Mouse (Mus musculus): ENCODE measurements around the gene Cmas. TPM values are rescaled to one million over a fixed set of nuclear protein-coding genes. Genes with fewer than 3 reads are reported as not detected.

The Cmas gene
- polyA plus RNA-seq, 1 experiment, result 88.2 TPM

DNA sequence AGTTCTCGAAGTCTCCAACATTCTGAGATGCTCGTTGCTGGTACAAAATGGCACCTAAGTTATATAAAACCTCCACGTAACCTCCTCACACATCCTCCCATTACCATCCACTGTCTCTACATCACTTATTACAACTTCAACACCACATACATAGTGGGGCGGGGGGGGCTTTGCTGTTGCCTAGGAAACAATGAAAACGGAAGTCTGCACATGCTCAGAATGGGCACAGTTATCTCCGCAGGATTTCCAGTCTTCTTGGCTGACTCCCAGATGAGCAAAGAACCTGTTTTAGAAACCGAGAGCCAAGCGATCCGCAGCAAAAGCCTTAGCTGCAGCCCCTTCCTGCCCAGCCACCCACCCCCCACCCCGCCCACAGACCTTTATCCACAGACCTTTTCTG is 33.2 kb downstream of the Cmas start:
- DNase-seq (ENCODE audit: extremely low spot score in 1 of 2, low spot score in 1 of 2), result no peak

DNA sequence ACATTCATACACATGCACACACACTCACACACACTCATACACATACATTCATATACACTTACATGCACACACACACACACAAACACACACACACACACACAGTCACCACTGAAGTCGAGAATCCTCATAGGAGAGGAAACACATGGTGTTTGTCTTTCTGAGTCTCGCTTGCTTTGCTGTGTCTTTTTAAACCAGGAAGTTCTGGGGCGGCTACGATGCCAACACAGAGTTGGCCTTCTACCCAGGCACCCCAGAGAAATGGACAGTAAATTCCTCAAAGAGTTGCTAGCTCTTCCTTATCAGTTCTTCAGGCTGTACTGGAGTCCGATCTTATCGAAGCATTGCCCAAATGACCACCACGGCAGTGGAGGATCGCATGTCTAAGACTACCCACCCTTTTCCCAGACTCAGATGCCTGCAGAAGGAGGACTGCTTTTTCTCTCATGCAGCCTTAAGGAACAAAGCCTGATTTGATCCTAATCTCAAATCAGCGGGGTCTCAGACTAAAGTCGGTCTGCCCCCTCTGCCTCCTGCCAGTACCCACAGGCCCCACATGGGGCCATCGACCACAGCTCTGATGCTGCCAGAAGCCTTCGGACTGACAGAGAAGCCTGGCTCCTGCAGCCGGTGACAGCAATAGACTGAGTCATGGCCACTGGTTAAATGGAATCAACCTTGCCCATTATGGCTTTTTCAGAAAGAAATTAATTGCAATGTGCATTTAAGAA is 35.9 kb downstream of the Cmas start:
- DNase-seq (ENCODE audit: extremely low spot score in 1 of 2, low spot score in 1 of 2), result no peak

DNA sequence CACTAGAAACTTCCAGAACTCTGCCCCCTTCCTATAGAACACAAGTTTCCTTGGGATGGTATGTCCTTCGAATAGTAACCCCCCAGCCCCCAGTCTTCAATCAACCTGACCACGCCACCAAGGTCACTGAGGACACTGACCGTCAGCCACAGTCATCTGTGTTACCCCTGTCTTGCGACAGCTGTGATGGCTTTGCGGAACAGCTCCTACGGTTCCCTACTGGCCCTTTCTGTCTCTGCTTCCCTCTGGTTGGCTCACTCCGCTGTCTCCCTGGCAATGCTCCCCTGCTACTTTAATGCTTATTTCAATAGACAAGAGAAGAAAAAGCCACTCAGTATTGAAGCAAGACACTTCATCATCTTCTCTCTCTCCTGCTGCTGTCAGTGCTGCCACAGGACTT is 37.0 kb downstream of the Cmas start:
- no peak for DNase-seq (ENCODE audit: extremely low spot score in 1 of 2, low spot score in 1 of 2)

DNA sequence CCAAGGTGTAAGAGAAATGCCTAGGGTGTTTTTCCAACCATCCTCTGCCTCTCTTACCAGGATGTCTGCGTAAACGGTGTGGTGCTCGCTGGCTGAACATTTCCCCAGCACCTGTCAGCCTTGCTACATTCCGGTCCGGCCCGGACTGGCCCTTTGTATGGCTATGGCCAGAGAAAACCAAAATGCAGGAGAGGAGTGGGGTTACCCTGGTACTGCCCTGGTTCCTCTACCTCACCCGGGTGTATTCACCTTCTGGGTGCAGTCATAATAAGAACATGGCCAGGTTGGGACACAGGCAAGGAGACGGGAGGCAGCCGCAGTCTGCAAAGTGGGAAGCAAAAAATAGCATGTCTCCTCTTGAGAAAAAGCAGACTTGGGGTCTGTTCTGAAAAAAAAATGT is 38.6 kb downstream of the Cmas start:
- no peak for DNase-seq (ENCODE audit: extremely low spot score in 1 of 2, low spot score in 1 of 2)

DNA sequence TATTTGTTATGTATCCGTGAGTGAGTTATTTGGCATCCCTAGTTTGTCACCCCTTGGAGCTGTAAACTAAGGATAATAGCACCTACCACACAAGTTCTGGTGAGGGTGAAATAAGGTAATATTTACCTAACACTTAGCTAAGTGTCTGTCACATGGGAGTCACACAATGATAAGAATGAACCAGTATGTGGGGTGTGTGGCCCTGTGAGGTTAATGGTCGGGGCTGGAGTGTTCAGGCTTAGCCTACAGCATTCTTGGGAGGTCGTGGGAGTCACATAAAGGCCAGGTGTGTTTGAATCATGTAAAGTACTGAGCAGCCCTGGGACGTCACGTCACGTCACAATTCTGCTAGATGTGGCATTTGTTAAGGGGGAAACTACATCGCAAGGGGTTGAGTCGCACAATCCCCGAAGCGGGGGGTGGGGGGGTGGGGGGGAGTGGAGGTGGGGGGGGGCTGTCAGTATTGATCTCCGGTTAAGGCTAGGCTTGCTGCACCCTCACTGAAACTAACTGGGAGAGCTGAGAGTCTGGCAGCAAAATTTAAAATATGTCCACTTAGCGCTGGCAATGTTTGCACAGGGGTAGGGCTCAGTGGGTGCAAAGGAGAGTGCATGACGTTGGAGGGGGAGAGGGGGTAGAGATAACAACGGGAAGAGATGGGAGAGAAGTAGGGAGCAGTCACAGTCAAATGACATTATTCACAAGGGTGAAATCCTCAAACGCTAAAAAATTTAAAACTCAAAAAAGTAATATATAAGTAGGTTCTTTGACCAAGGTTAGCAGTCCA is 39.4 kb downstream of the Cmas start:
- DNase-seq (ENCODE audit: extremely low spot score in 1 of 2, low spot score in 1 of 2), result no peak

DNA sequence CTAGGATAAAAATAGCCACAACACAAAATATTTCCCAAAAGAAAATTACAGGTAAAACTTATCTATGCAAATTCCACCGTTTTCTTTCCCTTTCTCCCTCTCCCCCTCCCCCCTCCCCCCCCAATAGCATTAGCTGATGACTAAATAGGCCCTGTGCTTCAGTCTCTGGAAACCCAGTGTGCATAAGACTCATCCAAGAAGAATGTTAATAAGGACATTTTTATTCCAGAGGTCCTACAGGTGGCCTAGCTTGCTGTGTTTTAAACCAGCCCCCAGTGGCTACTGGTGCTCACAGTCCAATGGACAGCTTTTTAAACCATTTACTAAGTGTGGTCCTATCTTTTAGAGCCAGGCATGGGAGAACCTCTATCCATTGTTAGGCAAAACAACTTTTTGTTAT is 41.5 kb downstream of the Cmas start:
- no peak for DNase-seq (ENCODE audit: extremely low spot score in 1 of 2, low spot score in 1 of 2)

DNA sequence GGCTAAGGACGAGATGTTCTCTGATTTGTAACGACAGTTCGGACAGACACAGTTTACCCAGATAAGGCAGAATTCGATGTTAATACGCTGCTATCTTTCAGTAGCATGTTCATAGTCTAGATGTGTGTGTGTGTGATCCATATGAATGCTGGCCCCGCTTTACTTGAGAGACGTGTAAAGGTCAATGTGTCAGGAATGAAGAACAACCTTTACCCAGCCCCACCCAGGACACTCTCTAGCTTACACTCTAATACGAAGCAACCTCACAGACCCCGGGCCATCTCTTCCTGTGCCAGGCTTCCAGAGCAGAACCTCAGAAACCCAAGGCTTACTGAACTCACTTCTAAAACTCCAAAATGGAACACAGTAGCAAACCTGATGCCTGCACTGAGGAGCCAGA is 42.4 kb downstream of the Cmas start:
- no peak for DNase-seq (ENCODE audit: extremely low spot score in 1 of 2, low spot score in 1 of 2)

DNA sequence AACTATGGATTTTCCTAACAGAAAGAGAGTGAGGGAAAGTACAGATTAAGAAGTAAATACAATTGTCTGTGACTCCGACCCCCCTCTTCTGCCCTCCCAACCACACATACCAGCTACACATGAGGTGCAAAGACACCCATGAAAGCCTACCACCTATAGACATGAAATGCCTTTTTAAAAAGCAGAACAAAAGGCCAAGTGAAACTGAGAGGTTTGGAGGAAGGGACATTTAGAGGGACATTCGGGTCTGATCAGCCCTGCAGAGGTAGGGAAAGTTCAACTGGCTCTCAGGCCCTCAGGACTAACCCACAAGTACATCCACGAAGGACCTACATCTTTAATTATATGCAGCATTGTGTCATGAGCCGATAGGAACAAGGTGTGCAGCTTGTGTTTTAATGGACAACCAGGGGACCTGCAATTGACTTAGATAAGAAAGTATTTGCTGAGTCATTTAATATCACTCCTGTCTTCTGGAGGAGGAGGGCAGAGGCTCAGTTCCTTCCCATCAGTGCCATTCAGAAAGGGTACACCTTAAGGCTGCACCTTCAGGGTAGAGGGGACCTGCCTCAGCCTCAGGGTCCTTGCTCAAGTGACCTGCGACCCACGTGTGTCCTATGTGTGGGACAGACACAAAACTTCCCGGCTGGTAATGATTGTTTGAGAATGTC is 43.4 kb downstream of the Cmas start:
- DNase-seq (ENCODE audit: extremely low spot score in 1 of 2, low spot score in 1 of 2), result no peak

DNA sequence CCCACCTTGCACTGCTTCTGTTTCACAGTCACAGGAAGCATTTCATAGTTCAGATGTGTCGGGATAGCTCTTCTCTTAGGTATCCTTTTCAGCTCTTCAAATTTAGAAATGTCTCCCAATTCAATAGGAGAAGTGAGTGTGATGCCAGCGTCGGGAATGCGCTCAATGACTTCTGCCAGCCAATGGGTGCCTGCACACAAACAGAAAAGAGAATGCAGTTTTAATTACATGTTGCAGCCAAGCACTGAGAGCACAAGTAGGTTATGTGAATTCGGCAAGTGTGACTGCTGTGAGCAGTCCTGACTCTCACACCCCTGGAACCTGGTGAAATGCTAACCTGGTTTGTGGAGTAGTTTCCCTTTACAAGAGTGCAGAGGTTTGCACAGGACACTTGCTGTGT is 45.2 kb downstream of the Cmas start:
- DNase-seq (ENCODE audit: extremely low spot score in 1 of 2, low spot score in 1 of 2), result no peak

DNA sequence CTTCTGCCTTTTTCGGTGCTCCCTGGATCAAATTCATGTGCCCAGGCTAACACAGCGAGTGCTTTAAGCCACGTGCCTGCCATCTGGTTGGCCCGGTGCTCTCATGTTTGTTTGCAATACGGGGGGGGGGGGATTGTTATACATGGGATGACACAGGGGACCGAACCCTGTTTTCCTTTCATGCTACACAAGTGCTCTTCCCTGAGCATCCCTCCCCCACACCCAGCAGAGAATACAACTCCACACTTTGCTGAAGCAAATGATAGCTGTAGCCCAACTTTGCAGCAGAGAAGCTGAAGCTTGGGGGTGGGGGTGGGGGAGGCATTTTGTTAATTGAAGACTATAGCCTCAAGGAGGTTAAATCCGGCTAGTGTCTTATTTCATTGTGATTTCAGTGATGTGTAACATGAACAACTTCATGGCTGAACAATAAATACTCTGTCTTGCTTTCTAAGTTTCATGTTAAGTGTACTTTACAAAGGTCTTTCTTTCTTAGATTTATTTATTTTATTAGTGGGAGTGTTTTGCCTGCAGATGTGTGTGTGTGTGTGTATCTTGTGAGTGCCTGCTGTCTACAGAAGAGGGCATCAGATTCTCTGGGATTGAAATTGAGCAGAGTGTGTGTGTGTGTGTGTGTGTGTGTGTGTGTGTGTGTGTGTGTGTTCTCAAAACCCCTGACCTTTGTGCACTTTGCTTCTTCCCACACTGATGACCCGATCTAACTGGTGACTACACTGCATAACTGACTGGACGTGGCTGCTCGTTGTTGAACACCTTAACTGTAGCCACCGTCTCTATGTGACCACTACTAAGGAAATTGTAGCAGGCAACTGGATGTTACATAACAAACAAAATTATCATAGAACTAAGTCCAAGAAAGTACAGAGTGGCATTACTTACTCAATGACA is 46.4 kb downstream of the Cmas start:
- no peak for DNase-seq (ENCODE audit: extremely low spot score in 1 of 2, low spot score in 1 of 2)

DNA sequence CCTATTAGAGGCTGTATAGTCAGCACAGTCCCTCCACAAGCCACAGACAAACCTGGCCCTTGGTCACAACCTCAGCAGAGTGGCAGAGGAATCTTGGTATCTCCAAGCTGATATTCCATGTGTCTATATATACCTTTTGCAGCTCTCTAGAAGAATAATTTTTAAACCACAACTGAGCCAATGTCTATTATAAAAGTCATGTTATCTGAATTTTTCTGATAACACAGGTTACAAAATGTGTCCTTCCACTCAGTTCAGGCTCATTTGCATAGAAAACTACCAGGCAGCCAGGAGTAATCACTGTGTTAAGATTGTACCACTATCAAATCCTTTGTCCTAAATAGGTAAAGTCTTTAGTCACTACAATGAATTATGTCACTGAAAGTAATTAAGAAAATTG is 47.9 kb downstream of the Cmas start, which contains the start of gene Sult6b2:
TSS of gene Sult6b2 (minus strand) at position 101 of the 400 bp plus-strand sequence.
- DNase-seq (ENCODE audit: extremely low spot score in 1 of 2, low spot score in 1 of 2), result no peak

DNA sequence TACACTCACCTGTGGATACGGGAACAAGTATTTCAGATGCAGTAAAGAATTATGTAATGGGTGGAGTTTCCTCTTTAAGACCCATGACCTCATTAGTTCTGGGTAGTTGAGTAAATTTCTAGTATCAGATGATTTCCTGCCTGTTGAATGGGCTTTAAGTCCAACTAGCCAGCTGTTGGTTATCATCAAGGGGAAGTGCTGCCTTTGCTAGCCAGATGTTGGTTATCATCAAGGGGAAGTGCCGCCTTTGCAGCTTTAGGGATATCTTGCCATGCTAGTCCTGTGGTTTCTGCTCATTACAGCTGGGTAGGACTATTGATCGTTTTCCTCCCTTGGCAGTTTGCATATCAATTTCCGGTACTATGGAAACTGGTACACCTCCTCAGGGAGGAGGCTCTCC is 49.8 kb downstream of the Cmas start:
- DNase-seq (ENCODE audit: extremely low spot score in 1 of 2, low spot score in 1 of 2), result no peak

DNA sequence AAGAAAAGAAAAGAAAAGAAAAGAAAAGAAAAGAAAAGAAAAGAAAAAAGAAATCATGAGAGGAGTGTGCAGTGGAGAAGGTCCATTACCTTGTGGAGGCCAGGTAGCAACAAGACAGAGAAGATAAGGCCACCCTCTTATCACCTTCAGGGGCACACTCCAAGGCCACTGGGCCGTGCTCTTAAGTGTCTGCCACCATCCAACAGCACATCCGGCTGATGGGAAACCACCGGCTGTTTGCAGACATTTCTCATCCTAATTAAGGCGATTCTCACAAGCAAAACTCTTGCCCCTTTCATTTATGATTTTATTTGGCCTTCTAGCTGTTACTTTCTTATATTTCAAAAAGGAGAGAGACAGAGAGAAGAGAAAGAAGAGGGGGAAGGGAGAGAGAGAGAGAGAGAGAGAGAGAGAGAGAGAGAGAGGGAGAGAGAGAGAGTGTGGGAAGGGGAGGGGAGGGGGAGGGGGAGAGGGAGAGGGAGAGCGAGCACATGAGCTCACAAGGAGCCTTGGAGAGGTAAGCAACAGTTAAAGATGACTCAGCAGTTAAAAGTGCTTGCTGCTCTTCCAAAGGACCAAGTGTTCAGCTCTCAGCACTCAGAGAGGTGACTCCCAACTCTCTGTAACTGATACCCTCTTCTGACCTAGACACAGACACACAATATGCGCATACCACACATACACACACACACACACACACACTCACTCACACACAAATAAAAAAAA is 53.0 kb downstream of the Cmas start:
- no peak for DNase-seq (ENCODE audit: extremely low spot score in 1 of 2, low spot score in 1 of 2)

DNA sequence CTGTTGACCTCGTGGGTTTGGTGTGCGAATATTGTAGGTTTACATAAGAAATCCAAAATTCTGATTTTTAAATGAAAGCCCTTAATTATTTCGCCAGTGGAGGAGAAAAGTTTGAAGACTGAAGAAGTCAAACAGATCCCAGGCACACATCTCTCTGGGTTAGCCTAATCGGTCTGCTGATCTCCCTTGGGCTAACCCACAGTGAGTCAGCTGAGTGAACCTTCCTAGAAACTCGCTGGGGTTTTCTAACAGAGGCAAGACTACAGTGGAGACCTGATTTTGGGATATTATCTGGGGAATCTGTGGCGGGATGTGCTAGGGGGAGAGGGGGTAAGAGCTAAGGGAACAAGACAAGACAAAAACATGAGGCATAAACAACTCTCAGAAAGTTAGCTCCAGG is 53.8 kb downstream of the Cmas start:
- no peak for DNase-seq (ENCODE audit: extremely low spot score in 1 of 2, low spot score in 1 of 2)

DNA sequence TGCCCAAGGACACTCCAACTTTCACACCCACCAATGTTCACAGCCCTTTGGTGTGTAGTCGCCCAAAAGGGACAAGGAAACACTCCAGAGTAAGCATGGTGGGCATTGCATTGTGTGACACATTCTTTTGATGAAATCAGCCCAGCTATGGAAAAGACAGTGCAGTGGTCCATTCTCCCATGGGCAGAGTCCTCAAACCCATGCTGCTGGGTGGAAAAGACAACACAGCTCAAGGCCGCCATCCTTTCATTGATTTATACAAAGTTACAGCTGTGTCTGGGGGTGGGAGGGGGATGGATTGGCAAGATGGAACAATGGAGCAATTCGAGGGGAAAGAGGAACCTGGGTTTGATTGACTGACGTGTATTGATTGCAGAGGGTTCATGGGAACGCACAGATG is 56.5 kb downstream of the Cmas start:
- DNase-seq (ENCODE audit: extremely low spot score in 1 of 2, low spot score in 1 of 2), result no peak

DNA sequence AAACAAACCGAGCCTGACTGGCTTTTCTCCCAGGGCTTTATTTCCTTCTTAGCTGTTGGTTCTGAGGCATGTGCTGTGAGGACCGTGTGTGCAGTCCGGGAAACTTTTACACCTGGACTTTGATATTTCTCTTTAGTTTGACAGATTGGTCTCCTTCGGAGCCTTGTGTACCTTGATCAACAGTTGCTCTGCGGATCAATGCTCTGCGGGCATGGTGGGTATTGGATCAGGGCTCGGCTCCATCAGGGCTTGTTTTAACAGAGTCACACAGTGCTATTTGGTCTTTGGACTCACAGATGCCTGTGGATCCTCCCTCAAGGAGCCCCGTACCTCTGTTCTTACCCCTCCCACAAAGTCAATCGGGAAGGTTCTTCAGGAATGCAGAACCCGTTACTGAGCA is 57.5 kb downstream of the Cmas start:
- no peak for DNase-seq (ENCODE audit: extremely low spot score in 1 of 2, low spot score in 1 of 2)

DNA sequence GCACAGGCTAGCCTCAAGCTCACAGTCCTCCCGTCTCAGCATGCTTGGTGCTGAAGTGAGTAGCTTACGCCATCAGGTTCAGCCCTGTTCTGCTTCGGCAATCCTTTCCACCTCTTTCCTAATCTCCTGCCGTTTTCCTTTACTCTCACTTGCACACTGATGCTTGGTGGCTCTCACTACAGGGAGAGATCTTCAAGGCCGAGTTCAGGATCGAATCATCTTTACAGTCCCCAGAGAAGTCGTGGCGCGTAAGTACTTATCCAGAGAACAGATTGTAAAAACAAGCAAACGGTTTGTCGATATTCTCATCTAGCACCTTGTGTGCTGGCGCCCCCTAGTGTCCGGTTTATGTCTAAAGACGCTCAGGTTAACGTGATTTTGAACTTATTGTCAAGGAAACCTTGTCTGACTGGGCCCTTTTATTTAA is 58.0 kb downstream of the Cmas start:
- peak; percentile 69 to 96 for DNase-seq (ENCODE audit: extremely low spot score in 1 of 2, low spot score in 1 of 2)

DNA sequence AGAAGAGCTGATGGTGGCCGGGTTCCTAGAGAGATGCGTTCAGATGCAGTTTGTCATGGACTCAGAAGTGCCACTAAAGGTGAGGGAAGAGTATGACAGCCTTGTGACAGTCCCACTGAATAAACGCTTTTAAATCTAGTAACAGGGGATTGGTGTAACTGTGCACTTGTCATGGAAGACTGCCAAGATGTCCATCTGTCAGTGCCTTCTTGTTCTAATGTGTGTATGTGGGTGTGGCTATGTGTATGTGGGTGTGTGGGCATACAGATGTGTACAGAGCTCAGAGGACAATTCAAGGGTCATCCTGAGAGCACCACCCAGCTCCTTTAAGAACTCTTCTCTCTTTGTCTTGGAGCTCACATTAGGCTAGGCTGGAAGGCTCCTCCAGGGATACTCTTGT is 59.0 kb downstream of the Cmas start:
- no peak for DNase-seq (ENCODE audit: extremely low spot score in 1 of 2, low spot score in 1 of 2)

DNA sequence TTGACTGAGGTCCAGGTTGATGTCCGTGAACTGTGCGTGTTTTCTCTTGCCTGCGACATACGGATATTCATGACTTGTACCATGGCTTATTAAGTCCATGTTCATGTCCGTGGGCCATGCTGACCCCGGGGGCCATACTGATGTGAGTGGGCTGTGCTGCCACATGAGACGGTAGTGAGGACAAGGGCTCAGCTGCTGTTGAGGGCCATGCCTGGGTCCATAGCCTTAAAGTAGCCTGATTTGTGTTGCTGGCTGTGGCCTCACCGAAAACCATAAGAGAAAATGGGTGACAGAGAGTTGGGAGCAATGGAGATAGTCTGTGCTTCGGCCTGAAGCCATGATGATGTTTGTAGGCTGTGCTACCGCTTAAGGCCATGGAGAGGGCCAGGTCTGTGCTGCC is 61.8 kb downstream of the Cmas start:
- DNase-seq (ENCODE audit: extremely low spot score in 1 of 2, low spot score in 1 of 2), result no peak
